Mouse (Mus musculus) R1 (cell line): ENCODE measurements around the gene Psmc6.

Experiments used
- DNase-seq: peaks from one replicate; pipeline ENCODE4 v3.0.0-alpha.2; 2018; ENCODE audit warnings: low read depth, low spot score

Gene Psmc6

GRCm38 (mm10) chr14:45329589-45330181, at the start of gene Psmc6:
Gene Psmc6 (plus strand): TSS chr14:45329788.
- DNase-seq: peak; percentile 96

DNA sequence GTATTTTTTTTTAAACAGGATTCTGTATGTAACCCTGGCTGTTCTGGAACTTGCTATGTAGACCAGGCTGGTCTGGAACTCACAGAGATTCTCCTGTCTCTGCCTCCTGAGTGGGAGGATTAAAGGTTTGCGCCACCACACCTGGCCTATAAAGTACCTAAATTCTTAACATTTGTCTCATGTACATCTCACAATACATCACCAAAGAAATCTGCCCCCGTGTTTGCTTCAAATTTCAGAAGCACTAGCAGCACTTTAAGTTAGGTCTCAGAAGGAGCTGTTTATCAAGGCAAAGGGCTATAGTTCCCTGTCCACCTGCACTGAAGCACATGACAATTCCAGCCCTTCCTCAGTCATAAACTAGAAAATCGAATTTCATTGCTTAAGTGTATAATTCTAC, 47.5 kb upstream of the Psmc6 start:
- no peak for DNase-seq

DNA sequence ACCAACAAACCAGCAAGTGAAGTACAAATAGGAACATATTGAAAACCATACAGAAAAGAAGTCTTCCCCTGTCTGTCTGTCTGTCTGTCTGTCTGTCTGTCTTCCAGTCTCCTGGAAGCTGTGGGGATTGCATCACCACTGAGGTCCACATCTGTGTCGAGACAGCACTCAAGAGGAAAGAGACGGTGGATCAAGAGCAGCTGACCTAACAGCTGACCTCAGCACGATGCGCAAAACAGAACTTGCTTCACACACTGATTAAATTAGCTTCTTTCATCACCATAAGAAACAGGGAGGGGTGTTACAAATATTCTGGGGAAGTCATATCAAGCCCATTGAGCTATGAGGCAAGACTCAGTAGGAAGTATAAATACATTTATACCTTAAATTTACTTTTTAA, 38.0 kb upstream of the Psmc6 start:
- no peak for DNase-seq

DNA sequence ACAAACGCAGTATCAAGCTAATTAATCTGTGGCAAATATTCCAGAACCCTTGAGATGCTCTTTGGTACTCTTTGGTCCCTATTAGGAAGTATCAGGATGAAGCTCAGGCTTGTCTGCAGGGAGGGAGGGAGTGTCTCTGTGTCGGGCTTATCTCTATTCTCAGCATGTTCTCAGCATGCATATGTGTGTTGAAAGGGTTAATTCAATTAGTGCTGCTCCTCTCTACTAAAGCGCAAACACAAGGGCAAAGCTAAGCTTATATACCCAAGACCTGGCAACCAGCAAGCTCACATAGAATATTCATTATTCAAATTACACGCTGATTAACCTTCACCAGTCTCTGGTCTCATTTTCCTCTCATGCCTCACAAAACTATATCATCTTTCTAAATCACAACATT, 25.6 kb upstream of the Psmc6 start:
- DNase-seq: no peak

- no peak for DNase-seq
Measured at GRCm38 (mm10) chr14:45304389-45304788, 25.2 kb upstream of the Psmc6 start.

DNA sequence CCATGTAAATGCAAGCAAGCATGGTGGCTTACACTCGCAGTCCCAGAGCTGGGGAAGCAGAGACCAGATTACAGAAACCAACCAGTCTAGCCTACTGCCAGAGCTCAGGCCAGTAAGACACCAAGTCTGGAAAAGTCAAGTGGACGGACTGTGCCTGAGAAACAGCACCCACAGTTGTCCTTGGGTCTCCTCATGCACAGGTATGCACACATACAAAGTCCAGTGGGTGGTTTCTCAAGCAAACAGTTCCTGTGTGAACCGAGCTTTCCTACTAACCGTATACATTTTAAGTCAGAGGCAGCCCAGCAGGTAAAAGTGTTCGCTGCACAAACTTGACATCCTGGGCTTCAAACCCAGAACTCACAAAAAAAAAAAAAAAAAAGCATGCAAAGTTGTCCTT, 23.7 kb upstream of the Psmc6 start:
- no peak for DNase-seq

- peak; percentile 30 for DNase-seq
Measured at GRCm38 (mm10) chr14:45307630-45308328, 21.8 kb upstream of the Psmc6 start.

GRCm38 (mm10) chr14:45309646-45310045, 19.9 kb upstream of the Psmc6 start:
- DNase-seq: no peak

DNA sequence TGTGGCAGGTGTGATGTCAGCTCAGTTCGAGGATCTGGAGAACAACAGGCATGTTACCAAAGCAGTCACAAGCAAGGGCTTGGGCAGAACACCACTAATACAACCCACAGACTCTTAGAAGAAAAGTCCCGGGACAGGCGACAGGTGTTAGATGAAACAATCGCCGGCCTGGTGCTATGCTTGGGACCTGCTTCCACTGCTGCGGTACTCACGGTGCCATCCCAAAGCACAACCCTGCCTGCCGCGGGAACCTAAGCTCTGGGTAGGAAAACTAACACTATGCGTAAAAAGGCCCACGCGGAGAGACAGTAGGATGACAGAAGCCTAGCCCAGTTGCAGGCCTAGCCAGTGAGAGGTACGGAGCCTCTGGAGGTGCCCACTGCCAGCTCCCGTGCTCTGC, 19.5 kb upstream of the Psmc6 start:
- DNase-seq: no peak

- DNase-seq: no peak
Measured at GRCm38 (mm10) chr14:45316927-45317326, 12.7 kb upstream of the Psmc6 start.

GRCm38 (mm10) chr14:45317921-45318411, 11.6 kb upstream of the Psmc6 start:
- DNase-seq: peak; percentile 64

DNA sequence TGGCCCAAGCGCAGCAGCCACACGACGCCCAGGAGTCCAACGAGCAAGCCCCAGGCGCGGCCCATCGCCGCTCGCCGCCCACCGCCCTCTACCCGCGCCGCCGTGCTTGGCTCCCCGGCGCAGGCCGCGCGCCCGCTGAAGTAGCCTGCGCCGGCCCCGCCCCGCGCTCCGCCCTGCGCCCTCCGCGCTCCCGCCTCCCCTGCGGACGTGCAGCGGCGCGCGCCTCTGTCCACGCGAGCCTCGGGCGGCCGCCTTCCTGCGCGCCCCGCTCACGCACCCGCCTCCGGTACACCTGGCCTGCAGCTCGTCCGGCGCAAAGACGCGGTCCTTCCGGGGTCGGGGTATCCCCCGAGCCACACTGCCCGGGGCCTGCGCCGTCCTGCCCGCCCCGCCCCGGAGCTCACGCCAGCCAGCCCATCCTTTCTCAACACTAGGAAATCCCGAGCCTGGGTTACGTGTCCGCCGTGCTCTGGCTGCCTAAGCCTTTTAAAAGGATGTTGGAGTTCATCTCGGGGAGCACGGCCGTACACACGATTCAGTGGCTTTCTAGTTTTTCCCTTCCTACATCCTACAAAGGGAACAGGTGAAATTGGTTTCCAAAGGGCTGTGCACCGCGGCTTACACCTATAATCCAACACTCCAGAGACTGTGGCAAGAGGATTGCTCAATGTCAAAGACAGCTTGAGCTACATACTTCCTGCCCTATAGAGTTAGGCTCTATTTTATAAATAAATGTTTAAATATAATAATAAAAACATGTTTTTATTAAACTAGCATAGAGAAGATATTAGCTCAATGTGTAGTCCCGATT, 11.0 kb upstream of the Psmc6 start, which contains the start of gene Ero1l:
TSS of gene Ero1l (minus strand) at position 346 of the 811 bp plus-strand sequence.
- peak; percentile 86 for DNase-seq

- no peak for DNase-seq
Measured at GRCm38 (mm10) chr14:45319237-45319610, 10.4 kb upstream of the Psmc6 start.

- no peak for DNase-seq
Measured at GRCm38 (mm10) chr14:45320111-45320510, 9.5 kb upstream of the Psmc6 start.

- DNase-seq: no peak
Measured at GRCm38 (mm10) chr14:45321067-45321466, 8.5 kb upstream of the Psmc6 start.

GRCm38 (mm10) chr14:45321622-45322021, 8.0 kb upstream of the Psmc6 start:
- no peak for DNase-seq

GRCm38 (mm10) chr14:45322450-45322849, 7.1 kb upstream of the Psmc6 start:
- DNase-seq: no peak

DNA sequence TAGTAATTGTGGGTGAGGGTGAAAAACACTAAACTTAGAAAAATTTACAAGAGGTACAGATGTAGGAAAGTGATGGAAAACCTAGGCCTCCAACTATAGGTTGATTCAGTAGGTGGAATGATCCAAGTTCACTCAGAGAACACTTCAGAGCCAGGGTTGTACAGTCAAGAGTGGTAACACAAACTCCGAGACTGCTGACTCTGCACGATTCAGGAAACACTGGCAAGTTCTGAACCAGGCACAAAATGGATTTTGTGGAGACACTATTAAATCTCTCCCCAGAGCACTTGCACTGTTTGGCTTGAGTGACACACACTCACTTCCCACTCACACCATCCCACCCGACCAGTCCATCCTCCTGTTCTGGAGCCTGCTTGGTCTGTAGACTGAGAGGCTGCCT, 6.3 kb upstream of the Psmc6 start:
- DNase-seq: no peak

GRCm38 (mm10) chr14:45325471-45325870, 4.1 kb upstream of the Psmc6 start:
- DNase-seq: no peak

- DNase-seq: no peak
Measured at GRCm38 (mm10) chr14:45328072-45328713, 1.4 kb upstream of the Psmc6 start.

GRCm38 (mm10) chr14:45329018-45329588, 485 bp upstream of the Psmc6 start:
- DNase-seq: no peak
